ENCODE assay signal across 8 mouse cellular contexts in genomic region chr1:172341386-172341785, GRCm38 (mm10). TPM values are rescaled to one million over a fixed set of nuclear protein-coding genes. Genes with fewer than 3 reads are reported as not detected.
DNase-seq lines count a peak whose midpoint lies in the region; ATAC-seq and TF ChIP-seq lines count a peak whose summit lies in the region.

No protein-coding gene starts in this region.

- H3K4me3 ChIP-seq in layer of hippocampus, adult 2 months, result peak overlapping the region; percentile 55
- peak overlapping the region; percentile 41 for H3K4me3 ChIP-seq in embryonic facial prominence, embryonic 15.5 days (replicated peaks)
- peak overlapping the region; percentile 39 for H3K4me3 ChIP-seq in intestine, embryonic 14.5 days (ENCODE audit: low read depth, low read length)
- H3K4me3 ChIP-seq in neural tube, embryonic 12.5 days, result peak overlapping the region; percentile 55

- ATAC-seq in embryonic facial prominence, embryonic 15.5 days (ENCODE audit: insufficient number of reproducible peaks, low FRiP score, low TSS enrichment, low read depth), result no peak
- ATAC-seq in intestine, embryonic 14.5 days (replicated peaks; ENCODE audit: low FRiP score, low TSS enrichment, low read depth), result no peak
- ATAC-seq in neural tube, embryonic 12.5 days (ENCODE audit: low FRiP score, low read depth), result peak; percentile 21

- H3K9ac ChIP-seq in embryonic facial prominence, embryonic 15.5 days, result no peak overlapping the region
- no peak overlapping the region for H3K9ac ChIP-seq in intestine, embryonic 14.5 days (ENCODE audit: low read length)
- H3K9ac ChIP-seq in neural tube, embryonic 12.5 days, result peak overlapping the region; percentile 48; the same call in 1 of the 2 replicates

- peaks cover 43% of the 10 kb centered on the region for H3K27me3 ChIP-seq in embryonic facial prominence, embryonic 15.5 days
- peaks cover 38% of the 10 kb centered on the region for H3K27me3 ChIP-seq in intestine, embryonic 14.5 days (replicated peaks; ENCODE audit: control insufficient read depth, insufficient read depth, low read length)
- H3K27me3 ChIP-seq in neural tube, embryonic 12.5 days (replicated peaks), result peaks cover 11% of the 10 kb centered on the region; the same call in 1 of the 2 replicates

- H3K4me2 ChIP-seq in embryonic facial prominence, embryonic 15.5 days (replicated peaks), result peak overlapping the region; percentile 63
- H3K4me2 ChIP-seq in intestine, embryonic 14.5 days (ENCODE audit: low read length), result peak overlapping the region; percentile 63
- H3K4me2 ChIP-seq in neural tube, embryonic 12.5 days (replicated peaks), result peak overlapping the region; percentile 68

- H3K4me1 ChIP-seq in embryonic facial prominence, embryonic 15.5 days, result peaks cover 10% of the 10 kb centered on the region
- no peaks in the 10 kb centered on the region; the same call in 1 of the 2 replicates for H3K4me1 ChIP-seq in intestine, embryonic 14.5 days (replicated peaks; ENCODE audit: control insufficient read depth, insufficient read depth, low read length)
- H3K4me1 ChIP-seq in neural tube, embryonic 12.5 days, result peaks cover 30% of the 10 kb centered on the region

- no peak for TF ChIP-seq CTCF in layer of hippocampus, adult 2 months (conservative IDR thresholded peaks at IDR 0.05)

- 23% methylated on average over 10 of the region's 10 CpGs for whole genome bisulfite sequencing in embryonic facial prominence, embryonic 15.5 days
- WGBS in intestine, embryonic 14.5 days, result 15% methylated on average over 10 of the region's 10 CpGs
- WGBS in neural tube, embryonic 12.5 days, result 19% methylated on average over 10 of the region's 10 CpGs

- H3K27ac ChIP-seq in layer of hippocampus, adult 2 months, result peak overlapping the region; percentile 89
- H3K27ac ChIP-seq in embryonic facial prominence, embryonic 15.5 days (replicated peaks), result no peak overlapping the region
- no peak overlapping the region for H3K27ac ChIP-seq in intestine, embryonic 14.5 days (ENCODE audit: low read depth)
- H3K27ac ChIP-seq in neural tube, embryonic 12.5 days, result no peak overlapping the region

- no peak for DNase-seq in layer of hippocampus, adult 2 months (ENCODE audit: low spot score in 2 of 2)
- DNase-seq in layer of hippocampus, postnatal 14 days (ENCODE audit: low spot score in 2 of 2), result no peak
- DNase-seq in intestine, embryonic 14.5 days (ENCODE audit: low spot score), result no peak
- DNase-seq in cerebellum, postnatal 25 days, result no peak
- DNase-seq in kidney, adult 18-20 months, result no peak
- DNase-seq in natural killer cell, adult 2 months (ENCODE audit: low spot score in 2 of 2), result no peak

- H3K36me3 ChIP-seq in embryonic facial prominence, embryonic 15.5 days, result no peaks in the 10 kb centered on the region
- H3K36me3 ChIP-seq in intestine, embryonic 14.5 days (ENCODE audit: control insufficient read depth, insufficient read depth, low read length), result no peaks in the 10 kb centered on the region
- no peaks in the 10 kb centered on the region for H3K36me3 ChIP-seq in neural tube, embryonic 12.5 days

- H3K9me3 ChIP-seq in embryonic facial prominence, embryonic 15.5 days (replicated peaks), result no peaks in the 10 kb centered on the region
- no peaks in the 10 kb centered on the region for H3K9me3 ChIP-seq in intestine, embryonic 14.5 days (ENCODE audit: control insufficient read depth, low read length)
- no peaks in the 10 kb centered on the region for H3K9me3 ChIP-seq in neural tube, embryonic 12.5 days

RNA-seq across cellular contexts. Expression of gene Kcnj10, which starts 0.4 kb away (rescaled TPM):
- total RNA-seq in layer of hippocampus, adult 2 months (2021), result 10 to 100 TPM; 83.2 to 91.6 TPM
- total RNA-seq in layer of hippocampus, postnatal 14 days (2021), result 100 to 1,000 TPM; 101 to 106 TPM
- polyA plus RNA-seq in embryonic facial prominence, embryonic 15.5 days (2015; fragmentation: Nextera tagmentation; extraction: Ambion mirVana), result 0.09 and 0.14 TPM in 2 replicates
- polyA plus RNA-seq in intestine, embryonic 14.5 days (2014; fragmentation: Nextera tagmentation; extraction: Ambion mirVana), result 0.07 and 0.09 TPM in 2 replicates
- polyA plus RNA-seq in neural tube, embryonic 12.5 days (2016; fragmentation: Nextera tagmentation; extraction: Ambion mirVana), result 0.96 and 1.3 TPM in 2 replicates

RNA-seq across cellular contexts. Expression of gene Kcnj9, which starts 12.3 kb away (rescaled TPM):
- total RNA-seq in layer of hippocampus, adult 2 months (2021), result 10 to 100 TPM; 67.2 to 69.2 TPM
- total RNA-seq in layer of hippocampus, postnatal 14 days (2021), result 10 to 100 TPM; 37.4 to 50.1 TPM
- 0.14 and 0.28 TPM in 2 replicates for polyA plus RNA-seq in embryonic facial prominence, embryonic 15.5 days (2015; fragmentation: Nextera tagmentation; extraction: Ambion mirVana)
- polyA plus RNA-seq in intestine, embryonic 14.5 days (2014; fragmentation: Nextera tagmentation; extraction: Ambion mirVana), result 0.04 TPM in 1 of 2 replicates, not detected in the other
- 1.4 and 1.6 TPM in 2 replicates for polyA plus RNA-seq in neural tube, embryonic 12.5 days (2016; fragmentation: Nextera tagmentation; extraction: Ambion mirVana)

RNA-seq across cellular contexts. Expression of gene Pigm, which starts 35.0 kb away (rescaled TPM):
- total RNA-seq in layer of hippocampus, adult 2 months (2021), result 1 to 10 TPM; 8.3 to 9.2 TPM
- 1 to 10 TPM; 8.9 to 9.5 TPM for total RNA-seq in layer of hippocampus, postnatal 14 days (2021)
- polyA plus RNA-seq in embryonic facial prominence, embryonic 15.5 days (2015; fragmentation: Nextera tagmentation; extraction: Ambion mirVana), result 5.7 and 5.9 TPM in 2 replicates
- polyA plus RNA-seq in intestine, embryonic 14.5 days (2014; fragmentation: Nextera tagmentation; extraction: Ambion mirVana), result 8.7 TPM in 2 replicates
- 8.3 and 9.4 TPM in 2 replicates for polyA plus RNA-seq in neural tube, embryonic 12.5 days (2016; fragmentation: Nextera tagmentation; extraction: Ambion mirVana)

RNA-seq across cellular contexts. Expression of gene Atp1a2, which starts 43.5 kb away (rescaled TPM):
- total RNA-seq in layer of hippocampus, adult 2 months (2021), result 100 to 1,000 TPM; 585 to 600 TPM
- 100 to 1,000 TPM; 610 to 641 TPM for total RNA-seq in layer of hippocampus, postnatal 14 days (2021)
- 4.7 and 5.6 TPM in 2 replicates for polyA plus RNA-seq in embryonic facial prominence, embryonic 15.5 days (2015; fragmentation: Nextera tagmentation; extraction: Ambion mirVana)
- polyA plus RNA-seq in intestine, embryonic 14.5 days (2014; fragmentation: Nextera tagmentation; extraction: Ambion mirVana), result 1.6 and 1.7 TPM in 2 replicates
- 14.5 and 14.9 TPM in 2 replicates for polyA plus RNA-seq in neural tube, embryonic 12.5 days (2016; fragmentation: Nextera tagmentation; extraction: Ambion mirVana)
